Mouse (Mus musculus) induced T-regulatory cell, adult 2 months (primary cell): Measurements from ENCODE around the gene Tent4a.

Source experiments
- DNase-seq: peaks from one replicate; pipeline ENCODE4 v3.0.0-alpha.2; 2012; ENCODE audit warnings: low read depth

Gene Tent4a

GRCm38 (mm10) chr13:69478703-69479102 is 55.7 kb downstream of the Tent4a start:
- DNase-seq, result no peak

GRCm38 (mm10) chr13:69460635-69461465 is 73.6 kb downstream of the Tent4a start:
- no peak for DNase-seq

- DNase-seq, result peak; percentile 9
Observed at GRCm38 (mm10) chr13:69459657-69460458, 74.6 kb downstream of the Tent4a start.

DNA sequence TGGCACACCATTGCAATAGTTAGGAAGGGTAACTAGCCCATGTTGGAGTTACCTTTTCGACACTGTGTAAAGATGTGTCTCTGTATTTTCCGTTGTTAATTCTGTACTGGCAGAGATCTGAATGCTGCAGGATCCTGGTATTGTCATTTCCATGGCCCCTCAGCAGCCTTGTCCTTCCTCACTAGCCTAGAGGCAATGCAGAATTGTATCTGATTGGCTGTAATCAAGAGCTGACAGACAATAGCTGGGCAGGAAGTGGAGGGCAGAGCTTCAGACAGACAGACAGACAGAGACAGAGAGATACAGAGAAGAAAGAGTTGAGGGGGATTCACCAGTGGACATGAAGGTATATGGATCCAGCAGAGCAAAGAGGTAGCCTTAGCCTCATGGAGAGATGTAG is 75.5 kb downstream of the Tent4a start:
- DNase-seq, result no peak

GRCm38 (mm10) chr13:69458461-69458860 is 76.0 kb downstream of the Tent4a start:
- DNase-seq, result no peak

GRCm38 (mm10) chr13:69457105-69457504 is 77.3 kb downstream of the Tent4a start:
- DNase-seq, result no peak

- DNase-seq, result no peak
Observed at GRCm38 (mm10) chr13:69456641-69457040, 77.8 kb downstream of the Tent4a start.

- no peak for DNase-seq
Observed at GRCm38 (mm10) chr13:69455476-69456175, 78.8 kb downstream of the Tent4a start.
